Mouse (Mus musculus): ENCODE measurements at regions not wholly inside any gene's neighbourhood (a gene's known extent, or its start where the extent isn't known, plus 50 kb on each side); places are given as distances from the start of the nearest gene placed in this dataset.

GRCm38 (mm10) chr7:145135971-145136370, 71.9 kb downstream of the 1810010D01Rik start:
- no peak for DNase-seq
- intact Hi-C loops (cut with DNase I) = no loop called here

GRCm38 (mm10) chr7:145132506-145132905, 75.4 kb downstream of the 1810010D01Rik start:
- DNase-seq = no peak
- intact Hi-C loops (cut with DNase I) = loop anchor here (5.0 kb wide), 1 partner anchor 110 kb away; no protein-coding TSS in a partner anchor

GRCm38 (mm10) chr7:145131438-145132159, 76.3 kb downstream of the 1810010D01Rik start:
- intact Hi-C loops (cut with DNase I) = loop anchor here (5.0 kb wide), 1 partner anchor 111 kb away; no protein-coding TSS in a partner anchor
- no peak for DNase-seq

- intact Hi-C loops (cut with DNase I) = loop anchor here (5.0 kb wide), 1 partner anchor 112 kb away; no protein-coding TSS in a partner anchor
These were observed 77.9 kb downstream of the 1810010D01Rik start for GRCm38 (mm10) chr7:145129971-145130370.

GRCm38 (mm10) chr7:145127661-145128060, 80.3 kb downstream of the 1810010D01Rik start:
- intact Hi-C loops (cut with DNase I) = no loop called here
- DNase-seq = no peak

More at GRCm38 (mm10) chr7:145129971-145130370, 77.9 kb downstream of the 1810010D01Rik start:
- no peak for DNase-seq

GRCm38 (mm10) chr7:145127180-145127579, 80.7 kb downstream of the 1810010D01Rik start:
- DNase-seq = no peak
- intact Hi-C loops (cut with DNase I) = no loop called here

GRCm38 (mm10) chr7:145123996-145124601, 83.8 kb downstream of the 1810010D01Rik start:
- DNase-seq = no peak
- intact Hi-C loops (cut with DNase I) = no loop called here

GRCm38 (mm10) chr7:145122471-145122870, 85.4 kb downstream of the 1810010D01Rik start:
- no peak for DNase-seq
- intact Hi-C loops (cut with DNase I) = no loop called here

GRCm38 (mm10) chr7:145118406-145118805, 89.5 kb downstream of the 1810010D01Rik start:
- no peak for DNase-seq
- intact Hi-C loops (cut with DNase I) = no loop called here

- no peak for DNase-seq
- intact Hi-C loops (cut with DNase I) = loop anchor here (5.0 kb wide), 1 partner anchor 177 kb away; the partner anchor contains the start of gene Ccnd1
These were observed 93.3 kb downstream of the 1810010D01Rik start for GRCm38 (mm10) chr7:145114660-145115059.

GRCm38 (mm10) chr7:145114145-145114544, 93.8 kb downstream of the 1810010D01Rik start:
- DNase-seq = no peak
- intact Hi-C loops (cut with DNase I) = loop anchor here (5.0 kb wide), 1 partner anchor 177 kb away; the partner anchor contains the start of gene Ccnd1

- intact Hi-C loops (cut with DNase I) = loop anchor here (5.0 kb wide), 1 partner anchor 176 kb away; the partner anchor contains the start of gene Ccnd1
These were observed 94.9 kb downstream of the 1810010D01Rik start for GRCm38 (mm10) chr7:145112887-145113531.

GRCm38 (mm10) chr7:145112146-145112830, 95.6 kb downstream of the 1810010D01Rik start:
- DNase-seq = no peak
- intact Hi-C loops (cut with DNase I) = loop anchor here (5.0 kb wide), 1 partner anchor 175 kb away; the partner anchor contains the start of gene Ccnd1

More at GRCm38 (mm10) chr7:145112887-145113531, 94.9 kb downstream of the 1810010D01Rik start:
- no peak for DNase-seq

GRCm38 (mm10) chr7:145111252-145112131, 96.4 kb downstream of the 1810010D01Rik start:
- intact Hi-C loops (cut with DNase I) = loop anchor here (5.0 kb wide), 1 partner anchor 174 kb away; the partner anchor contains the start of gene Ccnd1
- peak; percentile 61 to 81 for DNase-seq

- intact Hi-C loops (cut with DNase I) = loop anchor here (5.0 kb wide), 1 partner anchor 173 kb away; the partner anchor contains the start of gene Ccnd1
- peak in 1 of 2 experiments; percentile 36 for DNase-seq
These were observed 97.2 kb downstream of the 1810010D01Rik start for GRCm38 (mm10) chr7:145110657-145111251.

GRCm38 (mm10) chr7:145110028-145110427, 97.9 kb downstream of the 1810010D01Rik start:
- DNase-seq = no peak
- intact Hi-C loops (cut with DNase I) = loop anchor here (5.0 kb wide), 1 partner anchor 173 kb away; the partner anchor contains the start of gene Ccnd1

GRCm38 (mm10) chr7:145109471-145109870, 98.4 kb downstream of the 1810010D01Rik start:
- DNase-seq = no peak
- intact Hi-C loops (cut with DNase I) = no loop called here

GRCm38 (mm10) chr7:145108994-145109393, 98.9 kb downstream of the 1810010D01Rik start:
- intact Hi-C loops (cut with DNase I) = no loop called here
- DNase-seq = no peak

All from gastrocnemius, postnatal 36 days (tissue).